Mouse (Mus musculus): ENCODE measurements around the gene Hist2h3c1.
A peak's percentile ranks its signal among the peaks of the same experiment; 100 is the strongest.

Gene Hist2h3c1

GRCm38 (mm10) chr3:96254683-96255355 is 8.3 kb downstream of the Hist2h3c1 start:
- ATAC-seq (ENCODE audit: insufficient number of reproducible peaks, low FRiP score, low TSS enrichment): no peak

GRCm38 (mm10) chr3:96255926-96256593 is 9.6 kb downstream of the Hist2h3c1 start:
- ATAC-seq (ENCODE audit: insufficient number of reproducible peaks, low FRiP score, low TSS enrichment): no peak

- ATAC-seq (ENCODE audit: insufficient number of reproducible peaks, low FRiP score, low TSS enrichment): no peak
Observed at GRCm38 (mm10) chr3:96257190-96257589, 10.7 kb downstream of the Hist2h3c1 start.

- ATAC-seq (ENCODE audit: insufficient number of reproducible peaks, low FRiP score, low TSS enrichment): no peak
Observed at GRCm38 (mm10) chr3:96260220-96260619, 13.7 kb downstream of the Hist2h3c1 start.

GRCm38 (mm10) chr3:96261623-96262022 is 15.1 kb downstream of the Hist2h3c1 start:
- no peak for ATAC-seq (ENCODE audit: insufficient number of reproducible peaks, low FRiP score, low TSS enrichment)

- ATAC-seq (ENCODE audit: insufficient number of reproducible peaks, low FRiP score, low TSS enrichment): peak; percentile 86
Observed at GRCm38 (mm10) chr3:96262216-96262875, 15.9 kb downstream of the Hist2h3c1 start.

- ATAC-seq (ENCODE audit: insufficient number of reproducible peaks, low FRiP score, low TSS enrichment): peak; percentile 82
Observed at GRCm38 (mm10) chr3:96262979-96263550, 16.6 kb downstream of the Hist2h3c1 start, which contains the start of gene Hist2h4. Gene Hist2h4, minus strand, starts transcription at chr3:96263311.

GRCm38 (mm10) chr3:96263558-96264403 is 17.3 kb downstream of the Hist2h3c1 start:
- 0 out of 2 replicates have a peak, but pooled peaks have one; percentile 1 for ATAC-seq (ENCODE audit: insufficient number of reproducible peaks, low FRiP score, low TSS enrichment)

GRCm38 (mm10) chr3:96264404-96264949 is 18.0 kb downstream of the Hist2h3c1 start:
- ATAC-seq (ENCODE audit: insufficient number of reproducible peaks, low FRiP score, low TSS enrichment): no peak

- no peak for ATAC-seq (ENCODE audit: insufficient number of reproducible peaks, low FRiP score, low TSS enrichment)
Observed at GRCm38 (mm10) chr3:96266132-96266710, 19.7 kb downstream of the Hist2h3c1 start.

GRCm38 (mm10) chr3:96267541-96267940 is 21.1 kb downstream of the Hist2h3c1 start:
- no peak for ATAC-seq (ENCODE audit: insufficient number of reproducible peaks, low FRiP score, low TSS enrichment)

GRCm38 (mm10) chr3:96268051-96268775 is 21.7 kb downstream of the Hist2h3c1 start, which contains the start of gene Hist2h3b:
Gene Hist2h3b, plus strand, starts transcription at chr3:96268654.
- ATAC-seq (ENCODE audit: insufficient number of reproducible peaks, low FRiP score, low TSS enrichment): peak; percentile 77

GRCm38 (mm10) chr3:96268776-96269378 is 22.4 kb downstream of the Hist2h3c1 start:
- peak; percentile 5; the same call in 1 of the 2 replicates for ATAC-seq (ENCODE audit: insufficient number of reproducible peaks, low FRiP score, low TSS enrichment)

- ATAC-seq (ENCODE audit: insufficient number of reproducible peaks, low FRiP score, low TSS enrichment): peak; percentile 97
Observed at GRCm38 (mm10) chr3:96269511-96270474, 23.3 kb downstream of the Hist2h3c1 start, which contains the start of gene Hist2h2bb. Gene Hist2h2bb, plus strand, starts transcription at chr3:96269752.

GRCm38 (mm10) chr3:96273591-96274465 is 27.3 kb downstream of the Hist2h3c1 start:
- no peak for ATAC-seq (ENCODE audit: insufficient number of reproducible peaks, low FRiP score, low TSS enrichment)

GRCm38 (mm10) chr3:96277428-96277799 is 30.9 kb downstream of the Hist2h3c1 start:
- ATAC-seq (ENCODE audit: insufficient number of reproducible peaks, low FRiP score, low TSS enrichment): no peak

Data from cerebellum, adult (tissue).